Mouse (Mus musculus) embryonic facial prominence, embryonic 15.5 days (tissue): ENCODE data around the gene Pip5k1b. TPM values are rescaled to one million over a fixed set of nuclear protein-coding genes. Genes with fewer than 3 reads are reported as not detected.

Source experiments
- ATAC-seq: fragments of 200-750 bp; cut with Nextera tagmentation; 2 replicates; pipeline ENCODE4 v1.8.0; 2017; ENCODE audit warnings: low read depth, moderate TSS enrichment; ENCODE audit not compliant: insufficient number of reproducible peaks, low FRiP score, low TSS enrichment
- H3K27ac ChIP-seq: fragments of 300-500 bp; sonication (generic); replicated peaks from 2 replicates; pipeline ENCODE4 v1.5.1; 2015; ENCODE audit warnings: mild to moderate bottlenecking, inconsistent platforms
- H3K27me3 ChIP-seq: fragments of 300-500 bp; sonication (generic); 2 replicates; pipeline ENCODE4 v1.6.1; 2015; ENCODE audit warnings: inconsistent platforms
- H3K36me3 ChIP-seq: fragments of 300-500 bp; sonication (generic); 2 replicates; pipeline ENCODE4 v1.6.1; 2015; ENCODE audit warnings: mild to moderate bottlenecking, inconsistent platforms
- H3K4me1 ChIP-seq: fragments of 300-500 bp; sonication (generic); 2 replicates; pipeline ENCODE4 v1.6.1; 2015; ENCODE audit warnings: inconsistent platforms
- H3K4me2 ChIP-seq: fragments of 300-500 bp; sonication (generic); replicated peaks from 2 replicates; pipeline ENCODE4 v1.6.1; 2015; ENCODE audit warnings: mild to moderate bottlenecking, inconsistent platforms
- H3K4me3 ChIP-seq: fragments of 300-500 bp; sonication (generic); replicated peaks from 2 replicates; pipeline ENCODE4 v1.5.1; 2015; ENCODE audit warnings: mild to moderate bottlenecking, inconsistent platforms
- H3K9ac ChIP-seq: fragments of 300-500 bp; sonication (generic); 2 replicates; pipeline ENCODE4 v1.6.1; 2015; ENCODE audit warnings: inconsistent platforms
- H3K9me3 ChIP-seq: fragments of 300-500 bp; sonication (generic); replicated peaks from 2 replicates; pipeline ENCODE4 v1.6.1; 2016; ENCODE audit warnings: inconsistent platforms
- WGBS: fragments of 180-500 bp; shearing (Covaris S2); methylation state at CpG from one replicate; pipeline ENCODE4 v1.1.7; 2015; 5-methylcytosine and 5-hydroxymethylcytosine counted together
- polyA plus RNA-seq: library from polyadenylated mRNA; unstranded; fragments of >200 nt; fragmentation: Nextera tagmentation; extraction: Ambion mirVana; gene quantifications from 2 replicates; pipeline ENCODE4 v1.2.1, GENCODE M21; 2015

Pip5k1b gene
- polyA plus RNA-seq, 1 experiment from 2014 or later: 1.1 TPM

DNA sequence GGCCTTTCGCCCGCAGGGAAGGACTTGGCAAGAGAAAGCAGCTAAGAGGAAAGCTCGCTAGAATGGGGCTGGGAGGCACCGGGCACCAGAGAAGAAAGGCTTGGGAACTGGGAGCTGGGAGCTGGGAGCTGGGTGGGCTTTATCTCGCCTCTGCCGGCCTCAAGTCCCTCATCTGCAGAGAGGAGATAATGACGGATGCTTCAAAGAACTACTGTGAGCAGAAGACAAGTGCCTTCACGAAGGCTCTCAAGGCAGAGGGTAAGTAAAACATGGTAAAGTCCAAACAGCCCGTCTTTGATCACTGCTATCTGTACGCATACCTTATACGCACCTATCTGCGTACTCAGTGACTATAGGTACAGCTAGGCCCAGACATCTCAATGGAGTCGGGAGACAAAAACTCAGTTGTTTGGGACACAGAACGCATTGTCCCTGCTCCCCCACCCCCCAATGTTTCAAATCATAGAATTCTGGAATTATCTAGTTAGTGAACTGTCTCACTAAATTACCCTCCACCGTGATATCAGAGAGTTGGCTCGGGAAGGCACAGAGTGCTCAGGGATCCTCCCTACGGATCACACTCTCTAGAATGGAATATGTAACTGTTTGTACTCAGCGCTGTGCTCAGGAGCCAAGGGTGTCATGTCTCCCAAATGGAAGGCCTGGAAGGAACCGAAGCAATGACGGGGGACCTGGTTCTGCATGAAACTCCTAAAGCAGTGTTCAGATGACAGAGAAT, 42.4 kb downstream of the Pip5k1b start:
- no peak overlapping the region for H3K9ac ChIP-seq
- no peaks in the 10 kb centered on the region for H3K9me3 ChIP-seq
- no peaks in the 10 kb centered on the region for H3K27me3 ChIP-seq
- no peak overlapping the region for H3K27ac ChIP-seq
- H3K4me2 ChIP-seq: no peak overlapping the region
- no peak for ATAC-seq
- H3K4me3 ChIP-seq: no peak overlapping the region
- no peaks in the 10 kb centered on the region for H3K4me1 ChIP-seq
- 85% methylated on average over 20 of the region's 20 CpGs for WGBS
- H3K36me3 ChIP-seq: no peaks in the 10 kb centered on the region

DNA sequence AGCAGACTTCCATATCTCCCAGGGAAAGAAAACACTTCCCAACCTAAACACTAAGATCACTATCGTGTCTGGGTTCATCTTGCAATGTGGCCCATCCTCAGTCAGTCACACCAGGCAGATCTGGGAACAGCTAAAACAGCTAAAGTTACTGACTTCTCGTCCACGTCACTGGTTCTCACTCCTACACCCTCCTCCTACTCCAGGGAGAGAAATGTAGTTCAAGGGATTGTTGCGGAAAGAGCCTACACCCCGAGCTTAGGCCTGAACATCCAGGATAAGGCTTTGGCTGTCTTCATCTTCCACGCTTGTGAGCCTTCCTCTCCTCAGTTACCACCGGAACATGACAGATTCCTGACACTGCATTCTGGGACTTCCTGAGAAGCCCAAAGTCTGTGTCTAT, 43.7 kb downstream of the Pip5k1b start:
- no peaks in the 10 kb centered on the region for H3K9me3 ChIP-seq
- WGBS: 87% methylated on average over 7 of the region's 7 CpGs
- no peak overlapping the region for H3K4me2 ChIP-seq
- no peaks in the 10 kb centered on the region for H3K4me1 ChIP-seq
- no peak overlapping the region for H3K9ac ChIP-seq
- no peak overlapping the region for H3K27ac ChIP-seq
- H3K27me3 ChIP-seq: no peaks in the 10 kb centered on the region
- H3K4me3 ChIP-seq: no peak overlapping the region
- ATAC-seq: no peak
- no peaks in the 10 kb centered on the region for H3K36me3 ChIP-seq

DNA sequence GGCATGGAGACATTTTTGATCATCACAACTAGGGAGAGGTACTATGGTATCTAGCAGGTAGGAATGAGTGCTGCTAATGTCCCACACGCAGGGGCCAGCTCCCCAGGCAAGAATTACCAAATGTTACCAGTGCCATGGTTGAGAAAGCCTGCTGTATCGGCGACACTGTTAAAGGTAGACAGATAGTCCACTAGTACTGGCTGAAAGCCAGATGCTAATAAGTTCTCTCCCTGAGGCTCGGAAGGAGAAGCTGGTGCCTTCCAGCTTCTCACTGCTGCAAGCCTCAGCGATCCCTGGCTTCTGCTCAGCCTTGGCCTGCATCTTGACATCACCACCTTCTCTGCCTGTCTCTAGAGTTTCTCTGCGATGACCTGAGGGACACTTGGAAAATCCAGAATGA, 46.3 kb downstream of the Pip5k1b start:
- H3K36me3 ChIP-seq: no peaks in the 10 kb centered on the region
- no peak overlapping the region for H3K4me2 ChIP-seq
- no peak for ATAC-seq
- 75% methylated on average over 6 of the region's 6 CpGs for WGBS
- no peak overlapping the region for H3K27ac ChIP-seq
- no peak overlapping the region for H3K4me3 ChIP-seq
- H3K27me3 ChIP-seq: no peaks in the 10 kb centered on the region
- no peaks in the 10 kb centered on the region for H3K9me3 ChIP-seq
- no peak overlapping the region for H3K9ac ChIP-seq
- no peaks in the 10 kb centered on the region for H3K4me1 ChIP-seq

DNA sequence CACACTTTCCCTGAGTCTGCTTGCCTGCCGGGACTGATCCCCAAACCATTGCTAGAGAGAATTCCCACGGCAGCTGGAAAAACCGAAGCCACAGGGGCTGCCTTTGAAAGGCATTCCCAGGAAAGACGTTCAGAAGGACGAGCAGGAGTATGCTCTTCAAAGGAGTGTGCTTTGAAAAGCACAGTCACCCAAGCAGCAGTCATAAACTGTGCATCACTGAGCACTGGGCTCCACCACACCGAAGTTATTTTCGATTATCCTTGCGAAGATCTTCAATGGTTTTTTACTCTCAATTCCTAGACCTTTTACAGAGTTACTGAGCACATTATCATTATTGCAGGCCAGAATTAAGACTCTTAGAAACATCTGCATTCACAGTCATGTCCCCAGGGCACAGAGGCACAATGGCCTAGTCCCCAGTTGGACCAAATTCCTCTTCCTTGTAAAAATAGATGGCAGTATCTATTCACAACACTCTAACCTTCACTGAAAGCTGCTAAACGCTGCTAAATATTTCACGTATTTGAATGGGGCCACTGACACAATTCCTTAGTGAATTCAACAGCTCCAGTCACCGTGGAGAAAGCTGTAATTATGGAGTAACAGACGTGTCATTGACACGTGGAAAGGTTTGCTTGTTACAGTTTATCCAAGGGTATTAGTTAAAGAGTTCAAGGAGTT, 47.4 kb downstream of the Pip5k1b start:
- Histone ChIP-seq H3K9ac (no peak overlapping the region), H3K27me3 (no peaks in the 10 kb centered on the region), H3K27ac (no peak overlapping the region), H3K4me3 (no peak overlapping the region), H3K36me3 (no peaks in the 10 kb centered on the region), H3K4me1 (no peaks in the 10 kb centered on the region), H3K4me2 (no peak overlapping the region), H3K9me3 (no peaks in the 10 kb centered on the region)
- ATAC-seq: no peak
- WGBS: 41% methylated on average over 13 of the region's 13 CpGs

DNA sequence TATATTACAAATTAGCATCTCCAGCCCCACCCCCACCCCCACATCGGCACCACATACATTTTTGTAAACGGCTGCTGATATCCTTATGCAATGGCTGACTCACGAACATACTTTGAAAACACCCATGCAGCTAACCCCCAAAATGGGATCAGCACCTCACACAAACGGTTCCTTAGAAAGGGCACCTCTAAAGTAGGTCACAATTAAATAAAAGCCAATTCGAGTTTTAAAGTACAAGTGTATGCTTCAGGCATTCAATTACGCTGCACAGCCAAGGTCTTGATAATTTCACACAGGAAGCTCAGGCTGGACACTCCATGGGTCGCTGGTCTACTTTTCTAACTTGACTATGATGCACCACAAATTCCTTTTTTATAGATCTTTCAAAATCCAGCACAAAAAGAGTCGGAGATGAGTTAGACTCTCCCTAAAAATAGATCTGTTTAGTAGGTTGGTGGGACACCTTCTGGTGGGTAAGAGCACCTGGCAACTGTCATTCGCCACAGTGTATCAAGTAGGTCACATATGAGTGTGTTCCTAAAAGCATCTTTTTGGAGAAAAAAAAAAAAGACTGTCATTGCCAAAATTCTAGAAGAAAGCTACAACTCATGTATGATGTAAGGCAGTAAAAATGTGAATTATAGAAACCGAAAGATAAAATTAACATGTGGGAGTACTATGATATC, 52.8 kb downstream of the Pip5k1b start:
- Histone ChIP-seq H3K27me3 (no peaks in the 10 kb centered on the region), H3K9me3 (no peaks in the 10 kb centered on the region), H3K4me1 (no peaks in the 10 kb centered on the region), H3K27ac (no peak overlapping the region), H3K4me2 (no peak overlapping the region), H3K9ac (no peak overlapping the region), H3K36me3 (no peaks in the 10 kb centered on the region), H3K4me3 (no peak overlapping the region)
- WGBS: 81% methylated on average over 10 of the region's 10 CpGs
- ATAC-seq: no peak

DNA sequence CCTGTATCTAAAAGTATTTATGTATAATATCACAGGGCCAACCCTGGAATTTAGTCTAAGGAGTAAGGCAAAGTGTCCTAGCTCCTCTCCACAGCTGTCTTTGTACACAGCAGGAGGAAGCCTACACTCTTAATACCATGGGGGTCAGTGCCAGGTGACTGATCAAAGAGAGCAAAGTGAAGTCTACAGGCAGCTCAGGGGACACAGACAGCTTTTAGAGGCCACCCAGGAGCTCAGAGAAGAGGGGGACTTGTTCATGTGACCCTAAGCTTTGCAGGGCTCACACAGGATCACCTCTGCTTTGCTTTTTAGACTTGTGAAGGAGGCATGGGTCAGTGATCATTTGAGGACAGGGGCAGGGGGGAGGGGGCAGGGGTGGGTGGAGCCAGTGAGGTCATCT, 54.1 kb downstream of the Pip5k1b start:
- H3K4me2 ChIP-seq: no peak overlapping the region
- H3K9me3 ChIP-seq: no peaks in the 10 kb centered on the region
- no peaks in the 10 kb centered on the region for H3K36me3 ChIP-seq
- ATAC-seq: no peak
- no peak overlapping the region for H3K4me3 ChIP-seq
- H3K9ac ChIP-seq: no peak overlapping the region
- no peaks in the 10 kb centered on the region for H3K27me3 ChIP-seq
- H3K27ac ChIP-seq: no peak overlapping the region
- no peaks in the 10 kb centered on the region for H3K4me1 ChIP-seq

DNA sequence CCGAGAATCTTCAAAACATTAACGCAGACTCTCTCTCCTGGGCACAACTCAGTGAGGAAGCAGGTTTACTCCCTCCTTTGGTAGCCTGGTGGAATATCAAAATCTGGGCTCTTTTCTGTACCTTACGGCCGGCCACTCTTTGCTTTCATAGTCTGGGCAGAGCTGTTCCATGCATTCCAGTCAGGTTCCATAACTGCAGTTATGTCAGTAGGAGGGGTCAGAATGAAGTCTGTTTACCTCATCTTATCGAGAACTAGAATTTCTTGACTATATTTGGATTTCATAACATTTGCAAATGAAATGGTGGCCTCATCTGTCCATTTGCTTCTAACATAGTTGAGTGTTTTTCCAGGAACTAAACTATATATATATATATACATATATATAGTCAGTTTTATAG, 55.2 kb downstream of the Pip5k1b start:
- no peaks in the 10 kb centered on the region for H3K27me3 ChIP-seq
- no peaks in the 10 kb centered on the region for H3K36me3 ChIP-seq
- H3K4me1 ChIP-seq: no peaks in the 10 kb centered on the region
- ATAC-seq: no peak
- H3K27ac ChIP-seq: no peak overlapping the region
- no peak overlapping the region for H3K9ac ChIP-seq
- H3K4me2 ChIP-seq: no peak overlapping the region
- 77% methylated on average over 5 of the region's 5 CpGs for WGBS
- H3K9me3 ChIP-seq: no peaks in the 10 kb centered on the region
- H3K4me3 ChIP-seq: no peak overlapping the region

DNA sequence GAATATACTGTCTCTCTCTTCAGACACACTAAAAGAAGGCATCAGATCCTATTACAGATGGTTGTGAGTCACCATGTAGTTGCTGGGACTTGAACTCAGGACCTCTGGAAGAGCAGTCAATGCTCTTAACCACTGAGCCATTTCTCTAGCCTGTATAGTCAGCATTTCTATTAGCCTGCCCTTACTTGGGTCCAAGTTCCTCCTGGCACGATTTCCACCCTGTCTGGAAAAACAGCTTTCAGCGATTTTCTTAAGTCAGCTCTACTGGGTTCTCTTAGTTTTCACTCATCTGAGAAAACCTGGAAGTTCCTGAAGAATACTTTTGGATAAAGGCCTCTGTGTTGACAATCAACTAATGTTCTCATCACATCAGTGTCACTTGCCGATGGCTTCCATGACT, 56.4 kb downstream of the Pip5k1b start:
- H3K27ac ChIP-seq: no peak overlapping the region
- 73% methylated on average over 3 of the region's 3 CpGs for WGBS
- H3K9ac ChIP-seq: no peak overlapping the region
- no peaks in the 10 kb centered on the region for H3K27me3 ChIP-seq
- no peaks in the 10 kb centered on the region for H3K9me3 ChIP-seq
- H3K4me2 ChIP-seq: no peak overlapping the region
- H3K4me1 ChIP-seq: no peaks in the 10 kb centered on the region
- no peaks in the 10 kb centered on the region for H3K36me3 ChIP-seq
- H3K4me3 ChIP-seq: no peak overlapping the region
- no peak for ATAC-seq

DNA sequence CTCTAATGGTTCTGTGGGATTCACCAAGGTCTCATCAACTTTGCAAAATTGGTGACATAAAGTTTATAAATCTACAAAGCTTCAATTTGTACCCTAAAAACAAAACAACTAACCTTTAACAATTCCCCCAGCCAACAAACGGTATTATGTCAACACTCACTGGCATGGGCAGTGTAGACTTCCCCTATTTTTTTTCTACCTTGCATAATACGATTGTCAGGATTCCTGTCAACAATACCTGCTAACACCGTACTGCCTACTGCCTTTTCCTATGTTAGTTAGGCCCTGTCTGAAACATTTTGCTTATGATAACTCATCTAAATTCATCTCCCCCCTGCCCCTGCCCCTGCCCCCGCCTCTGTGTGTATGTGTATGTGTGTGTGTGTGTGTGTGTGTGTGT, 61.8 kb downstream of the Pip5k1b start:
- no peaks in the 10 kb centered on the region for H3K27me3 ChIP-seq
- no peak for ATAC-seq
- H3K27ac ChIP-seq: no peak overlapping the region
- no peak overlapping the region for H3K4me3 ChIP-seq
- no peaks in the 10 kb centered on the region for H3K9me3 ChIP-seq
- no peak overlapping the region for H3K4me2 ChIP-seq
- no peaks in the 10 kb centered on the region for H3K4me1 ChIP-seq
- H3K36me3 ChIP-seq: no peaks in the 10 kb centered on the region
- WGBS: 79% methylated on average over 4 of the region's 4 CpGs
- no peak overlapping the region for H3K9ac ChIP-seq

DNA sequence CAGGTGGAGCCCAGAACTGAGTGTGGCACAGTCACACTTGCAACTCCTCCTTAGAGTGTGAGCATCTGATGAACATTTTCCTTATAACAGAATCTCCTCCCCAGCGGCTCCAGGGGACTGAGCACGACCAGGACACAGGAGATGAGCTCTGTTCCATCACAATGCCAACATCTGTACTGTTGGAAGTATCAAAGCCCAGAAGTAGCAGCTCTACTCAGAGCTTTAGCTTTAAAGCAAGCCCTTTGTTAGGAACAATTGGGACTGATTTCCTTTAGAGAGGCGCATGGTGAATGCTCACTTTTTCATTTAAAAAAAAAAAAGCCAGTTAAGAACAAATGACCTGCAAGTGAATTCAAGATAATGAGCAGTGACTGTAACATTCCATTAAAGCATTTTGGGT, 63.8 kb downstream of the Pip5k1b start:
- no peak overlapping the region for H3K4me2 ChIP-seq
- no peak overlapping the region for H3K27ac ChIP-seq
- H3K4me3 ChIP-seq: no peak overlapping the region
- no peaks in the 10 kb centered on the region for H3K9me3 ChIP-seq
- H3K9ac ChIP-seq: no peak overlapping the region
- no peak for ATAC-seq
- no peaks in the 10 kb centered on the region for H3K36me3 ChIP-seq
- H3K4me1 ChIP-seq: no peaks in the 10 kb centered on the region
- H3K27me3 ChIP-seq: no peaks in the 10 kb centered on the region
- 28% methylated on average over 3 of the region's 3 CpGs for WGBS

DNA sequence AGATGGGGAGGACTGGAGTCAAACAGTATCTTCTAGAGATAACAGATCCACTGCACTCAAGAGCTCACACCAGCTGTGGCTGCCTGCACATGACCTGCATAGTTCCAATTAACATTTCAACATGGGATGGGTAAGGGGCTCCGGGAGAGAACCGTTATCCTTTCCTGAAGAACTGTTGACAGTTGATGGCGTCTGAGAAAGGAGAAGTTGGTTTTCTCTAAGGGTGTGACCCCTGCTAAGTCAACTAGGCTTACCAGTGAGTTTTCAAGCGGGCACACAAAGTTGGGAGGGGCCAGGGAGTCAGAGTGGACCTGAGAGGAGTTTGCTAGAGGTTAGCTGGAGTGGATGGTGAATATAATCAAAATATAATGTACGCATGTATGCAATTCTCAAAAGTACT, 65.4 kb downstream of the Pip5k1b start:
- Histone ChIP-seq H3K36me3 (no peaks in the 10 kb centered on the region), H3K4me1 (no peaks in the 10 kb centered on the region), H3K4me2 (no peak overlapping the region), H3K9me3 (no peaks in the 10 kb centered on the region), H3K27me3 (no peaks in the 10 kb centered on the region), H3K27ac (no peak overlapping the region), H3K4me3 (no peak overlapping the region), H3K9ac (no peak overlapping the region)
- no peak for ATAC-seq
- 67% methylated on average over 5 of the region's 5 CpGs for WGBS
